Mouse (Mus musculus): ENCODE data around the gene Cpm. TPM values are rescaled to one million over a fixed set of nuclear protein-coding genes. Genes with fewer than 3 reads are reported as not detected.

The Cpm gene
- polyA plus RNA-seq, 1 experiment from 2014 or later: 2.4 TPM

DNA sequence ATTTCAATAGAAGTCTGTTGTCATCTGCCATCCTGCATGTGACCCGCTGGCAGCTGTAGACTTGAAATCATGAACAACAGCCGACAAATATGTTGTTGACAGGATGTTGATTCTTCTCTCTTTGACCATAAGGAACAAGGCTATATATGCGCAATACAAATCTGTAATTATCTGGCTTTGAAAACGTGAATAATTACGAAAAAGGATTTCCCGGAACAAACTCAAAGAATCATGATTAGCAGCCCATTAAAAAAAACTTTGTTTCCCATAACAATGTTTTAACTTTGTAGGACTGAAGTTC lies 27.3 kb downstream of the Cpm start:
- WGBS: 81% methylated on average over 6 of the region's 6 CpGs
- no peak for ATAC-seq (replicated peaks; ENCODE audit: insufficient number of reproducible peaks, insufficient read depth, low FRiP score, low read depth)
- Histone ChIP-seq H3K4me3 (no peak overlapping the region), H3K9me3 (replicated peaks) (no peaks in the 10 kb centered on the region), H3K27ac (no peak overlapping the region), H3K4me1 (replicated peaks) (no peaks in the 10 kb centered on the region), H3K36me3 (no peaks in the 10 kb centered on the region), H3K4me2 (no peak overlapping the region), H3K27me3 (no peaks in the 10 kb centered on the region), H3K9ac (no peak overlapping the region)

- no peaks in the 10 kb centered on the region for H3K36me3 ChIP-seq
- H3K27me3 ChIP-seq: no peaks in the 10 kb centered on the region
- H3K4me2 ChIP-seq: no peak overlapping the region
- H3K9ac ChIP-seq: no peak overlapping the region
- 81% methylated on average over 7 of the region's 7 CpGs for WGBS
- H3K4me1 ChIP-seq (replicated peaks): no peaks in the 10 kb centered on the region
- ATAC-seq (replicated peaks; ENCODE audit: insufficient number of reproducible peaks, insufficient read depth, low FRiP score, low read depth): no peak
- H3K9me3 ChIP-seq (replicated peaks): no peaks in the 10 kb centered on the region
- no peak overlapping the region for H3K27ac ChIP-seq
- no peak overlapping the region for H3K4me3 ChIP-seq
These were observed 27.8 kb downstream of the Cpm start for GRCm38 (mm10) chr10:117656985-117657658.

DNA sequence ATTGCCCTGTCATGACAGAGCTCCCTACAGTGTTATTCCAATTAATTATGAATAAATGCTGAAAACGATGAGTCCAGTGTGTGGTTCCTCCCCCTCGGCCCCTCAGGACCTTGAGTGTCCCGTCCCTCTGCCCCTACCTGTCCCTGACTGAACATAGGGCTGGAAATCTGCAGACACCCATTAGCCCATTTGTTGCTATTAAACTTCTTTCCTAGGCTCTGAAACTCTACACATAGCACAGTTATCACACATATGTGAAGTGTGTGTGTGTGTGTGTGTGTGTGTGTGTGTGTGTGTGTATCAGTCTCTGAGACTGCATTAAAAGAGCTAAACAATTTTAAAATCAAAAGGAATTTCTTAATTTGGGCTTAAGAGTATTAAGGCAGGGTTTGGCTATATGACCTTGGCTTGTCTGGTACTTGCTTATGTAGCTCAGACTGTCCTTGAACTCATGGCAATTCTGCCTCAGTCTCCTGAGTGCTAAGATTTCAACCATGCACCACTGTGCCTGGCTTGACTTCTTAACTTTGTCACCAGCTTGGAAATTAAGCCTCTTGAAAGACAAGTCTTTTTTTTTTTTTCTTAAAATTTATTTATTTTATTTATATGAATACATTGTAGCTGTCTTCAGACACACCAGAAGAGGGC lies 28.5 kb downstream of the Cpm start:
- H3K36me3 ChIP-seq: no peaks in the 10 kb centered on the region
- no peak for ATAC-seq (replicated peaks; ENCODE audit: insufficient number of reproducible peaks, insufficient read depth, low FRiP score, low read depth)
- 82% methylated on average over 3 of the region's 3 CpGs for WGBS

DNA sequence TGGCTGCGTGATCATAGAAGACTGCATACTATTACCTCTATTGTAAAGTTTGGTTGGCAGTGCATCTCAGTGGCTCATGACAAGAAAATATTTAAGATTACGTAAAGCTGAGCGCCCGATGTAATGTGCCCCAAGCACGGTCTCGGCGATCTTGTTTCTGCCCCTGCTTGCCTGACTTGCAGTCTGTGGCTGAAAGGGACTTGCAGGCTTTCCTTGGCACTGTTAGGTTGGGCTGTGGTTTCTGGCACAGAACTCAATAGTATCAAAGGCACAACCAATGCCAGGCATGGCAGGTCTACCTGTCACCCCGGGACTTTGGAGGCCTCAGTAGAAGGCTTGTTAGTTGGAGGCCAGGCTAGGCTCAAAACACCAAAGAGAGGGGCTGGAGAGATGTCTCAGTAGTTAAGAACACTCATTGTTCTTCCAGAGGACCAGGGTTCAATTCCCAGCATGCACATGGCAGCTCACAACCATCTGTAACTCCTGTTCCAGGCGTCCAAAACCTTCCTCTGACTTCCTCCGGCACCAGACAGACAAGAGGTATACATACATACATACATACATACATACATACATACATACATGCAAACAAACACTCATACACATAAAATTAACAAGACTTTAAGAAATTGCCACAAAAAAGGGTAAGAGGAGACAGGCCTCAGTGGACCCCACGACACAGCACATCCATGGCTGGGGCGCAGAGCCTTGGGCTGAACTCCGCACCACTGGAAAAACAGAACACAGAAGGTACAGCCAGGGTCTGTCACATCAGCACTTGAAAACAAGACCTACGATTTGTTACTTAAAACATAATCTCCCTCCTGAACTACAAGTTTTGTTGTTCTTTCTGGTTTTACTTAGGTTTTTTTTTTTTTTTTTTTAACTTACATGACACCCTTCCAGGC lies 29.5 kb downstream of the Cpm start:
- ATAC-seq (replicated peaks; ENCODE audit: insufficient number of reproducible peaks, insufficient read depth, low FRiP score, low read depth): no peak
- no peaks in the 10 kb centered on the region for H3K9me3 ChIP-seq (replicated peaks)
- no peak overlapping the region for H3K27ac ChIP-seq
- 92% methylated on average over 14 of the region's 14 CpGs for WGBS
- H3K4me1 ChIP-seq (replicated peaks): peaks cover under 1% of the 10 kb centered on the region
- H3K9ac ChIP-seq: no peak overlapping the region
- H3K4me3 ChIP-seq: no peak overlapping the region
- H3K36me3 ChIP-seq: no peaks in the 10 kb centered on the region
- H3K27me3 ChIP-seq: no peaks in the 10 kb centered on the region
- H3K4me2 ChIP-seq: no peak overlapping the region

More for the DNA sequence above, 28.5 kb downstream of the Cpm start:
- Histone ChIP-seq H3K4me3 (no peak overlapping the region), H3K4me1 (replicated peaks) (no peaks in the 10 kb centered on the region), H3K27me3 (no peaks in the 10 kb centered on the region), H3K4me2 (no peak overlapping the region), H3K9ac (no peak overlapping the region), H3K27ac (no peak overlapping the region), H3K9me3 (replicated peaks) (no peaks in the 10 kb centered on the region)

- H3K4me2 ChIP-seq: no peak overlapping the region
- H3K4me1 ChIP-seq (replicated peaks): peaks cover 5% of the 10 kb centered on the region
- H3K36me3 ChIP-seq: no peaks in the 10 kb centered on the region
- no peak for ATAC-seq (replicated peaks; ENCODE audit: insufficient number of reproducible peaks, insufficient read depth, low FRiP score, low read depth)
- H3K9ac ChIP-seq: no peak overlapping the region
- no peak overlapping the region for H3K27ac ChIP-seq
- 78% methylated on average over 11 of the region's 11 CpGs for WGBS
- H3K4me3 ChIP-seq: no peak overlapping the region
- no peaks in the 10 kb centered on the region for H3K9me3 ChIP-seq (replicated peaks)
- H3K27me3 ChIP-seq: no peaks in the 10 kb centered on the region
These were observed 30.1 kb downstream of the Cpm start for GRCm38 (mm10) chr10:117659430-117659813.

DNA sequence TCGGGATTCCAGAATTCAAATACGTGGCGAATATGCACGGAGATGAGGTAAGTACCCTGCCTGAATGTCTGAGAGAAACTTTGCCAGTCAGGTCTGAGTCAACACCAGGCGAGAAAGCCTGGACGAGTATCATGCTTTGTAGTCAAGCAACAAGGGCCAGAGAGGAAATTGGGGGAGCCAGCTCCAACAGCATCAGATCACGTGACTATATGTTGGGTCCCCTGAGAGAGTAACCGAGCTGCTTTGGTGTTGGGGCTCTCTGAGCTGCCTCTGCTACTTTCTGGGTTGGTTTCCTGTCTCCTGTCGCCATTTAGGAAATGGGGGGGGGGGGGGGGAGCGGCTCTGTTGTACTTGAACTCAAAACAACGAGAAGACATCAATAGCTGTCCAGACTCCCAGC lies 30.5 kb downstream of the Cpm start:
- H3K36me3 ChIP-seq: no peaks in the 10 kb centered on the region
- ATAC-seq (replicated peaks; ENCODE audit: insufficient number of reproducible peaks, insufficient read depth, low FRiP score, low read depth): no peak
- no peak overlapping the region for H3K9ac ChIP-seq
- H3K4me2 ChIP-seq: no peak overlapping the region
- H3K9me3 ChIP-seq (replicated peaks): no peaks in the 10 kb centered on the region
- H3K4me3 ChIP-seq: no peak overlapping the region
- no peaks in the 10 kb centered on the region for H3K27me3 ChIP-seq
- no peak overlapping the region for H3K27ac ChIP-seq
- peaks cover 5% of the 10 kb centered on the region for H3K4me1 ChIP-seq (replicated peaks)
- 52% methylated on average over 11 of the region's 11 CpGs for WGBS

DNA sequence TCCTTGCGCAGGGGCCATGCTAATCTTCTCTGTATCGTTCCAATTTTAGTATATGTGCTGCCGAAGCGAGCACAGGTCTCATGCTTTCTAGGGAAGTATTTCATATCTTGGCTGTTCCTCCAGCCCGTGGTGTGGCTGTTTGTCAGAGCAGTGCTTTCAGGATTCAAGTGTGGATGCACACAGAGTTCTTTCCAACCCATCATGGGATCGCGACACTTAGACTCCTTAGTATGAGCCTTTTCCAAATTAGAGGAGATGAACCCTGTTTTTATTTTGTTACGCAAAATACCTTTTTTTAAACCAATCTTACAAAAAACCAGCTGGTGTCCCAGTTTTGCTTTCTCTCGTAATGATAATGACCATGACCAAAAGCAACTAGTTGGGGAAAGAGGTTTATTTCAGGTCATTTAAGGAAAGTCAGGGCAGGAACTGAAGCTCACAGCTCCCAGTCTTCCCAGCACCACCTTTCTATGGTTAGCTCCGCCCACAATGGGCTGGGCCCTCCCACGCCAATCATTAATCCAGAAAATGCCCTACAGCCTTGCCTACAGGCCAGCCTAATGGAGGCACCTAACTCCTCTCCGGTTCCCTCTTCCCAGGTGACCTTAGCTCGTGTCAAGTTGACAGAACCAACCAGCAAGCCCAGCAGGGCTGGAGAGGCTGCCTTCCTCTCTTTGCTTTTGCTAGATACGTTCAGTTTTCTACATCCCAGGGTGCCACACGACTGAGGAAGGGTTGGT lies 33.2 kb downstream of the Cpm start:
- no peak overlapping the region for H3K9ac ChIP-seq
- peaks cover 5% of the 10 kb centered on the region for H3K4me1 ChIP-seq (replicated peaks)
- WGBS: 74% methylated on average over 15 of the region's 15 CpGs
- no peaks in the 10 kb centered on the region for H3K27me3 ChIP-seq
- H3K36me3 ChIP-seq: no peaks in the 10 kb centered on the region
- H3K9me3 ChIP-seq (replicated peaks): no peaks in the 10 kb centered on the region
- no peak overlapping the region for H3K4me3 ChIP-seq
- no peak for ATAC-seq (replicated peaks; ENCODE audit: insufficient number of reproducible peaks, insufficient read depth, low FRiP score, low read depth)
- H3K27ac ChIP-seq: no peak overlapping the region
- no peak overlapping the region for H3K4me2 ChIP-seq

GRCm38 (mm10) chr10:117663056-117663864 lies 34.0 kb downstream of the Cpm start:
- Histone ChIP-seq H3K9ac (no peak overlapping the region), H3K36me3 (no peaks in the 10 kb centered on the region), H3K27ac (no peak overlapping the region), H3K4me3 (peak overlapping the region; percentile 26; the same call in 1 of the 2 replicates), H3K9me3 (replicated peaks) (no peaks in the 10 kb centered on the region), H3K4me2 (peak overlapping the region; percentile 54), H3K4me1 (replicated peaks) (peaks cover 5% of the 10 kb centered on the region), H3K27me3 (no peaks in the 10 kb centered on the region)
- 64% methylated on average over 14 of the region's 14 CpGs for WGBS
- ATAC-seq (replicated peaks; ENCODE audit: insufficient number of reproducible peaks, insufficient read depth, low FRiP score, low read depth): no peak

DNA sequence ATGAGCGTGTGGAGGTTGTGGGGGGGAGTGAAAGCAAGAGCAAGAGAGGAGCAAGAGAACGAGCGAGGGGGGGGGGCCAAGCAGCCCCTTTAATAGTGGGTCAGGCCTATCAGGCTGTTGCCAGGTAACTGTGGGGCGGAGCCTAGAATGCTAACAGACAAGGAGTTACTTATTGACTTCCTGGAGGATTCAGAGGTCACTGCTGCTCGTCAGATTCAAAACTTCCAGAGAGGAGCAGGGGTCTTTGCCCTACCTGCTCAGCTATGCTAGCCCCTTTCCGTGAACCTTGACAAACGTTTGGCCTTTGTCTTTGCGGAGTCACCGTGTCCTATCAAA lies 34.5 kb downstream of the Cpm start:
- no peak for ATAC-seq (replicated peaks; ENCODE audit: insufficient number of reproducible peaks, insufficient read depth, low FRiP score, low read depth)
- Histone ChIP-seq H3K4me2 (peak overlapping the region; percentile 54), H3K27me3 (no peaks in the 10 kb centered on the region), H3K9me3 (replicated peaks) (no peaks in the 10 kb centered on the region), H3K4me1 (replicated peaks) (peaks cover 5% of the 10 kb centered on the region), H3K4me3 (peak overlapping the region; percentile 26), H3K27ac (no peak overlapping the region), H3K36me3 (no peaks in the 10 kb centered on the region), H3K9ac (no peak overlapping the region)
- WGBS: 19% methylated on average over 8 of the region's 9 CpGs

DNA sequence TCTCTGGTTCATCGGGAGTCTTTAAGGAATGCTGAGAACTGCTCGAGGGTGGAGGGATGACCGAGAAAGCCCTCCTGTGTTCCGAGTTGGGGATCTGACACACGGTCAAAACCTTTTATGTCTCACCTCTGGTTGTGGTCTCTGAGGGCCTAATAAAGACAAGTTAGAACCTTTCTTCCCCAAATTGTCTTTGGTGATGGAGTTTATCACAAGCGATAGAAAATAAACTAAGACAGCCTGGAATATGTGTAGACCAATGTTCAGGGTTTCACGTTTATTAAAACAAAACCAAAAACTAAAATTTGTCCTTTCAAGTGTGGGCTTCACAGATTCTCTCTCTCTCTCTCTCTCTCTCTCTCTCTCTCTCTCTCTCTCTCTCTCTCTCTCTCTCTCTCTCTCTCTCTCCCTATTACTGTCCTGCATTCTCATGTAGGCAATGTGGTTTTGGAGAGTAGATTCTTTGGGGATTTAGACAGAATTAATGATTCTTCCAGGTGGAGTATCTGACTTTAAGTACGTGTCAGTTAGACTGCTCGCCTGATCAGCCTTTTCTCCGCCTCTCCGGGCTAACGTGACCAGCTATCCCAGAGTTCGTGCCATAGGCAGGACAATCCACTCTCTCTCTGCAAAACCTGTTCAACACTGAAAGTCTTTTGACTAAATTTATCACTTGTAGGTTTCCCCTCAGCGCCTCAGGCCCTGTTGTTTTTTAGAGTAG lies 35.1 kb downstream of the Cpm start:
- H3K4me1 ChIP-seq (replicated peaks): peaks cover 5% of the 10 kb centered on the region
- peak overlapping the region; percentile 54 for H3K4me2 ChIP-seq
- no peaks in the 10 kb centered on the region for H3K27me3 ChIP-seq
- no peak overlapping the region for H3K27ac ChIP-seq
- no peak overlapping the region for H3K9ac ChIP-seq
- ATAC-seq (replicated peaks; ENCODE audit: insufficient number of reproducible peaks, insufficient read depth, low FRiP score, low read depth): no peak
- H3K36me3 ChIP-seq: no peaks in the 10 kb centered on the region
- no peaks in the 10 kb centered on the region for H3K9me3 ChIP-seq (replicated peaks)
- 55% methylated on average over 14 of the region's 14 CpGs for WGBS
- H3K4me3 ChIP-seq: peak overlapping the region; percentile 26
